Mouse (Mus musculus) bone marrow, adult 2 months (tissue): ENCODE results near the gene Cntrl.

Experiments
- CTCF ChIP-seq: fragments of 200-500 bp; IDR thresholded peaks from 2 replicates; pipeline ENCODE4 v1.5.1; 2011; ENCODE audit warnings: low read length, control low read depth; ENCODE audit not compliant: control insufficient read depth, insufficient read depth
- POLR2A ChIP-seq: fragments of 200-500 bp; IDR thresholded peaks from 2 replicates; pipeline ENCODE4 v1.6.1; 2011; ENCODE audit warnings: low read depth, mild to moderate bottlenecking, control low read depth, low read length, borderline replicate concordance; ENCODE audit not compliant: control insufficient read depth

GRCm38 (mm10) chr2:35109141-35109923, at the start of gene Cntrl:
- TF ChIP-seq CTCF: no peak
- peak; percentile 85; the same call in 1 of the 2 replicates for TF ChIP-seq POLR2A
